Mouse (Mus musculus) testis, adult 2 months (tissue): ENCODE measurements around the gene Nkx2-5.

Source experiments
- CTCF ChIP-seq: fragments of 200-500 bp; IDR thresholded peaks from 2 replicates; pipeline ENCODE4 v1.5.1; 2012; ENCODE audit warnings: low read depth, mild to moderate bottlenecking, inconsistent platforms, low read length, moderate library complexity; ENCODE audit not compliant: control insufficient read depth, insufficient read depth, insufficient replicate concordance
- POLR2A ChIP-seq: fragments of 200-500 bp; IDR thresholded peaks from 2 replicates; pipeline ENCODE4 v1.6.1; 2012; ENCODE audit warnings: low read depth, mild to moderate bottlenecking, inconsistent platforms, low read length, moderate library complexity; ENCODE audit not compliant: control insufficient read depth

DNA sequence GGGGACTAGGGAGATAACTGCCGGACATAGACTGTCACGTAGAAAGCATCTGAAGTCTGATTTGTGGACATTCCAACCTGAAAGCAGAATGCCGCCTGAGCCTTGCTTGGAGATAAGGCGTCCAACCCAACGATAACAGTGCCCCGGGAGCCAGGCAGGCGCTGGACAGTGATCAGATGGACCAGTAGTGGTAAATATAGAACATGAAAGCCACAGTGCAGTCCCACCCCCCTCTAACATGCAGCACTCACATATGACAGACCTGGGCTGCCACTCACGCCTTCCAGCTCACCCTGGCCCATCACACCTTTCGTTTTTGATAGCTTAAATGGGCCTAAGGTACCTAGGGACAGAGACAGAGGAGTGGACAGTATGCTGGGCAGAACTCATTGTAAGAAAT is 31.3 kb downstream of the Nkx2-5 start:
- TF ChIP-seq POLR2A (no peak), CTCF (no peak)
